Mouse (Mus musculus) urinary bladder, adult 18-20 months (tissue): ENCODE results near the gene Odf2.

Experiments
- DNase-seq, 2 experiments: peaks; one replicate each; pipeline ENCODE4 v3.0.0; 2022; ENCODE audit warnings: low spot score in 2 of 2, mixed read lengths in 2 of 2

The Odf2 gene

GRCm38 (mm10) chr2:29934906-29935599, 46.0 kb downstream of the Odf2 start, which contains the start of gene Gle1:
Gle1 (plus strand) TSS chr2:29935426.
- peak; percentile 95 to 97 for DNase-seq

- DNase-seq = no peak
Measured at GRCm38 (mm10) chr2:29940073-29940472, 51.1 kb downstream of the Odf2 start.

GRCm38 (mm10) chr2:29940826-29941225, 51.8 kb downstream of the Odf2 start:
- no peak for DNase-seq

- DNase-seq = no peak
Measured at GRCm38 (mm10) chr2:29944723-29945122, 55.7 kb downstream of the Odf2 start.

- no peak for DNase-seq
Measured at GRCm38 (mm10) chr2:29948896-29949295, 59.9 kb downstream of the Odf2 start.

GRCm38 (mm10) chr2:29961246-29961645, 72.2 kb downstream of the Odf2 start:
- DNase-seq = no peak

GRCm38 (mm10) chr2:29964354-29965249, 75.6 kb downstream of the Odf2 start:
- no peak for DNase-seq

- DNase-seq = peak; percentile 94 to 95
Measured at GRCm38 (mm10) chr2:29965250-29965843, 76.3 kb downstream of the Odf2 start, which contains the start of gene Sptan1. Sptan1 (plus strand) TSS chr2:29965560.

- DNase-seq = peak; percentile 8 to 38
Measured at GRCm38 (mm10) chr2:29965906-29966305, 76.9 kb downstream of the Odf2 start.

GRCm38 (mm10) chr2:29966826-29967225, 77.8 kb downstream of the Odf2 start:
- DNase-seq = no peak

- no peak for DNase-seq
Measured at GRCm38 (mm10) chr2:29967768-29968167, 78.7 kb downstream of the Odf2 start.

- DNase-seq = no peak
Measured at GRCm38 (mm10) chr2:29968638-29969037, 79.6 kb downstream of the Odf2 start.

- DNase-seq = peak in 1 of 2 experiments; percentile 34
Measured at GRCm38 (mm10) chr2:29971838-29972635, 83.0 kb downstream of the Odf2 start.

- DNase-seq = no peak
Measured at GRCm38 (mm10) chr2:29973525-29973924, 84.5 kb downstream of the Odf2 start.

GRCm38 (mm10) chr2:29977307-29977706, 88.3 kb downstream of the Odf2 start:
- DNase-seq = no peak

- DNase-seq = no peak
Measured at GRCm38 (mm10) chr2:29980661-29981060, 91.6 kb downstream of the Odf2 start.
